Mouse (Mus musculus) adrenal gland, postnatal 36 days (tissue): ENCODE data around the gene Rab4a. TPM values are rescaled to one million over a fixed set of nuclear protein-coding genes. Genes with fewer than 3 reads are reported as not detected.

Experiments
- DNase-seq, 2 experiments: peaks; one replicate each; pipeline ENCODE4 v3.0.0; 2021; ENCODE audit warnings: mixed read lengths in 1 of 2
- total RNA-seq, 2 experiments: library from RNA; stranded (reverse); gene quantifications; 2 replicates each; pipeline ENCODE4 v1.2.3; 2021

Gene Rab4a
- total RNA-seq, 2 experiments from 2014 or later, result 23.2 to 34.6 TPM

GRCm38 (mm10) chr8:123813173-123813891 is 7.5 kb downstream of the Rab4a start:
- peak; percentile 17 to 31 for DNase-seq

GRCm38 (mm10) chr8:123813892-123814266 is 8.1 kb downstream of the Rab4a start:
- no peak for DNase-seq

- DNase-seq, result no peak
Observed at GRCm38 (mm10) chr8:123815325-123815724, 9.5 kb downstream of the Rab4a start.

- DNase-seq, result no peak
Observed at GRCm38 (mm10) chr8:123816939-123817338, 11.2 kb downstream of the Rab4a start.

- no peak for DNase-seq
Observed at GRCm38 (mm10) chr8:123817747-123818146, 12.0 kb downstream of the Rab4a start.

GRCm38 (mm10) chr8:123819683-123820610 is 14.2 kb downstream of the Rab4a start:
- no peak for DNase-seq

GRCm38 (mm10) chr8:123820780-123821179 is 15.0 kb downstream of the Rab4a start:
- DNase-seq, result no peak

GRCm38 (mm10) chr8:123823111-123823510 is 17.3 kb downstream of the Rab4a start:
- no peak for DNase-seq

GRCm38 (mm10) chr8:123823532-123824123 is 17.8 kb downstream of the Rab4a start:
- no peak for DNase-seq

- no peak for DNase-seq
Observed at GRCm38 (mm10) chr8:123826001-123826400, 20.2 kb downstream of the Rab4a start.

GRCm38 (mm10) chr8:123826758-123827157 is 21.0 kb downstream of the Rab4a start:
- no peak for DNase-seq

GRCm38 (mm10) chr8:123827523-123827922 is 21.7 kb downstream of the Rab4a start:
- no peak for DNase-seq

- peak; percentile 80 to 84 for DNase-seq
Observed at GRCm38 (mm10) chr8:123832757-123833156, 27.0 kb downstream of the Rab4a start.

- peak; percentile 56 to 71 for DNase-seq
Observed at GRCm38 (mm10) chr8:123835451-123835850, 29.7 kb downstream of the Rab4a start.

GRCm38 (mm10) chr8:123836354-123836753 is 30.6 kb downstream of the Rab4a start:
- no peak for DNase-seq

GRCm38 (mm10) chr8:123838496-123838895 is 32.7 kb downstream of the Rab4a start:
- DNase-seq, result peak in 1 of 2 experiments; percentile 28

GRCm38 (mm10) chr8:123840578-123841345 is 35.0 kb downstream of the Rab4a start:
- no peak for DNase-seq

- DNase-seq, result no peak
Observed at GRCm38 (mm10) chr8:123842086-123842485, 36.3 kb downstream of the Rab4a start.

GRCm38 (mm10) chr8:123844341-123844740 is 38.6 kb downstream of the Rab4a start:
- DNase-seq, result no peak

GRCm38 (mm10) chr8:123845114-123845513 is 39.3 kb downstream of the Rab4a start:
- no peak for DNase-seq

GRCm38 (mm10) chr8:123845991-123846390 is 40.2 kb downstream of the Rab4a start:
- no peak for DNase-seq

GRCm38 (mm10) chr8:123846509-123846908 is 40.7 kb downstream of the Rab4a start:
- no peak for DNase-seq
